23 mouse cellular contexts compared by ENCODE assay signal in genomic region chr2:45623056-45623455, GRCm38 (mm10).
A peak's percentile ranks its signal among the peaks of the same experiment; 100 is the strongest.
DNase-seq lines count a peak whose midpoint lies in the region; TF ChIP-seq lines count a peak whose summit lies in the region.
"Had no signal": no experiment of that assay in that cellular context is flagged by ENCODE, and none has a peak within 500 bp of the region (broad histone marks: within the 10 kb centered on the region; RNA-seq: fewer than 3 reads in every experiment).

No protein-coding gene starts in this region.

- peak; percentile 17 to 23 for DNase-seq in layer of hippocampus, adult 8-10 months (ENCODE audit: low spot score in 2 of 2)
- no peak for DNase-seq in layer of hippocampus, postnatal 10 days (ENCODE audit: low spot score in 2 of 2)
- DNase-seq in 3T3-L1 (ENCODE audit: low read depth, low spot score) (peak; percentile 54), NIH3T3 (ENCODE audit: low read depth) (peak; percentile 43)
- no peak for DNase-seq in heart, adult 8-10 months (ENCODE audit: low spot score)
- no peak for DNase-seq in cerebellum, postnatal 4 days (ENCODE audit: low spot score in 2 of 2)
- DNase-seq: adrenal gland, postnatal 14 days; cerebellum, adult 9-10 months; gastrocnemius, postnatal 10 days; heart, adult 11 months; heart, postnatal 10 days; kidney, adult 9 months; kidney, postnatal 14 days; lung, adult 18-20 months; lung, postnatal 10 days; thymus, adult 2 months had no signal

- H3K79me2 ChIP-seq in myocyte (ENCODE audit: control insufficient read depth, insufficient read depth): no peaks in the 10 kb centered on the region

- no peak overlapping the region for H3K4me3 ChIP-seq in myocyte
- H3K4me3 ChIP-seq: forebrain, embryonic 10.5 days; heart, embryonic 12.5 days; limb, embryonic 13.5 days; liver, embryonic 12.5 days; midbrain, embryonic 10.5 days; stomach, embryonic 15.5 days had no signal

- no peak overlapping the region for H3ac ChIP-seq in myocyte (ENCODE audit: control insufficient read depth, insufficient read length)

- no peak for TF ChIP-seq POLR2A in myocyte (IDR thresholded peaks at IDR 0.05; ENCODE audit: insufficient read length, low read depth)

- H3K36me3 ChIP-seq in myocyte (ENCODE audit: control insufficient read depth, insufficient read depth): no peaks in the 10 kb centered on the region
- H3K36me3 ChIP-seq: forebrain, embryonic 10.5 days; heart, embryonic 12.5 days; limb, embryonic 13.5 days; liver, embryonic 12.5 days; midbrain, embryonic 10.5 days; stomach, embryonic 15.5 days had no signal

- no peaks in the 10 kb centered on the region for H3K27me3 ChIP-seq in myocyte (ENCODE audit: control insufficient read depth, insufficient read depth, insufficient read length)
- H3K27me3 ChIP-seq: heart, embryonic 12.5 days; limb, embryonic 13.5 days; liver, embryonic 12.5 days; stomach, embryonic 15.5 days had no signal

- no peak overlapping the region for H3K4me2 ChIP-seq in myocyte (ENCODE audit: low read depth)
- H3K4me2 ChIP-seq: heart, embryonic 12.5 days; limb, embryonic 13.5 days; liver, embryonic 12.5 days; stomach, embryonic 15.5 days had no signal

TF ChIP-seq in myocyte, 11 proteins besides CTCF, POLR2A, EP300 and RAD21:
- TF ChIP-seq E2F4 (IDR thresholded peaks at IDR 0.05; ENCODE audit: insufficient read depth) (no peak), MYOD1 (IDR thresholded peaks at IDR 0.05; ENCODE audit: control insufficient read depth in 1 of 3, insufficient read length in 2 of 3, low read depth in 2 of 3) (peak in 2 of 3 experiments; percentile 3 to 6)

Comparison
In these comparisons a context has a peak if more than half of its experiments do, and no peak if none do; other contexts are left out.
1. DNase-seq: peak in layer of hippocampus, adult 8-10 months (2 of 2), 3T3-L1 (single experiment) and NIH3T3 (single experiment); none in layer of hippocampus, postnatal 10 days (0 of 2), heart, adult 8-10 months (single experiment) and cerebellum, postnatal 4 days (0 of 2).